Mouse (Mus musculus): Measurements from ENCODE around the gene Ube2j1. TPM values are rescaled to one million over a fixed set of nuclear protein-coding genes. Genes with fewer than 3 reads are reported as not detected.
A peak's percentile ranks its signal among the peaks of the same experiment; 100 is the strongest.

Gene Ube2j1
- total and polyA plus RNA-seq, 3 experiments = 64.3 to 122 (median 93.0) TPM

DNA sequence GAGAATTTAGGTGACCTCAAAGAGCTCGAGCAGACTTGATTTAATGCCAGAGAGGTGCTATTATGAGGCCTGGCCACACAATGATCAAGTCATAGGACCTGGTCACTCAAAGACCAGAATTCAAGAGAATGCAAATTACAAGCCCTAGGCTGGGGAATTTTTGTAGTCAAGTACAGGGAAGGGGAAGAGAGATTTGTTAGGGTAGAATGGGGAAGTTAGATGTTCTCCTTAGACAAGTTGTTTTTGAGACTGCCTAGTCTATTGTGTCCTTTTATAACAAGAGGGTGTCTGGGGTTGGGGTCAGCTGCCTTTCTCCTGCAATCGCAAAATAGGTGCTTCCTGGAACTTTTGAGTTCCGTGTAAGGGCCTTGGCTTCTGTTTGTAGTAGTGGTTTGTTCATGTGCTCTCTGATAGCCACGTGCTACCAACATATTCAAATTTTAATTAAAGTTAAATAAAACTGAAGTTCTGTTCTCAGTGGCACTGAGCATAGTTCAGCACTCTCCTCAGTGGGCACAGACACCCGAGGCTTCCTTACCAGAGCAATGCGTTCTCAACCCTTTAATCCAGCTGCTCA is 68.0 kb downstream of the Ube2j1 start:
- Histone ChIP-seq H3K4me1 (ENCODE audit: control insufficient read depth in 1 of 2, insufficient read depth in 2 of 2) (peaks cover 12 to 40% of the 10 kb centered on the region in 2 experiments), H3K9ac (ENCODE audit: insufficient read depth, low read depth) (no peak overlapping the region; the same call in 1 of the 2 replicates), H3K9me3 (replicated peaks; ENCODE audit: low read length) (peaks cover 6% of the 10 kb centered on the region), H3K4me3 (replicated peaks in 1 of 3; ENCODE audit: low read depth in 2 of 3, low read length in 2 of 3, poor library complexity in 1 of 3) (no peak overlapping the region), H3K27ac (ENCODE audit: insufficient read depth, low read depth) (peak overlapping the region; percentile 20; the same call in 1 of the 2 replicates), H3K36me3 (replicated peaks in 1 of 2; ENCODE audit: control insufficient read depth in 1 of 2, insufficient read depth in 1 of 2, low read length in 1 of 2) (no peaks in the 10 kb centered on the region), H3K4me2 (ENCODE audit: insufficient read depth, low read depth, poor library complexity, severe bottlenecking) (peak overlapping the region; percentile 6; the same call in 1 of the 2 replicates), H3K79me2 (replicated peaks; ENCODE audit: control insufficient read depth, extremely low read depth, insufficient read depth, poor library complexity, severe bottlenecking) (no peaks in the 10 kb centered on the region), H3K27me3 (replicated peaks) (no peaks in the 10 kb centered on the region)
- DNase-seq (ENCODE audit: extremely low read depth) = peak; percentile 46
- TF ChIP-seq MYC (IDR thresholded peaks at IDR 0.05; ENCODE audit: low read depth, low read length) (peak; percentile 80), CTCF (conservative IDR thresholded peaks at IDR 0.05 in 1 of 2, IDR thresholded peaks at IDR 0.05 in 1 of 2; ENCODE audit: low read depth in 2 of 2, low read length in 2 of 2) (no peak), ELF1 (IDR thresholded peaks at IDR 0.05; ENCODE audit: low read depth, low read length) (peak; percentile 41; the same call in 1 of the 2 replicates), ETS1 (conservative IDR thresholded peaks at IDR 0.05; ENCODE audit: low read depth, low read length) (peak; percentile 15; the same call in 1 of the 2 replicates), BHLHE40 (IDR thresholded peaks at IDR 0.05; ENCODE audit: low read depth, low read length) (peak; percentile 37; the same call in 1 of the 2 replicates), IRF4 (IDR thresholded peaks at IDR 0.05; ENCODE audit: low read depth, low read length) (peak; percentile 35; the same call in 1 of the 2 replicates), KAT2A (IDR thresholded peaks at IDR 0.05; ENCODE audit: insufficient replicate concordance, low read length) (no peak), MAX (IDR thresholded peaks at IDR 0.05; ENCODE audit: low read length) (peak; percentile 77; the same call in 1 of the 2 replicates), MEF2A (IDR thresholded peaks at IDR 0.05; ENCODE audit: borderline replicate concordance, low read depth, low read length) (0 out of 2 replicates have a peak, but pooled peaks have one; percentile 12), EP300 (IDR thresholded peaks at IDR 0.05; ENCODE audit: low read length) (peak; percentile 73), JUND (conservative IDR thresholded peaks at IDR 0.05; ENCODE audit: low read depth, low read length) (no peak), POLR2A (IDR thresholded peaks at IDR 0.05; ENCODE audit: low read depth, low read length) (no peak), SIN3A (IDR thresholded peaks at IDR 0.05; ENCODE audit: low read length) (no peak), E2F4 (IDR thresholded peaks at IDR 0.05; ENCODE audit: insufficient replicate concordance, low read depth, low read length) (no peak), MAFK (IDR thresholded peaks at IDR 0.05; ENCODE audit: insufficient replicate concordance, low read length) (no peak)
- dilution Hi-C loops (cut with MboI; ENCODE audit: extremely low pct_ligation_motif_present, extremely low pct_unique_long_range_greater_than_20kb, low sequenced_read_pairs) = no loop called here
- in situ Hi-C loops (cut with MboI; ENCODE audit: low pct_ligation_motif_present, low pct_unique_long_range_greater_than_20kb, low sequenced_read_pairs) = no loop called here

Other genes starting within 250 kb of the Ube2j1 start
- gene Lyrm2, start 231.2 kb upstream of the Ube2j1 start, total RNA-seq (2012; rRNA removed) = 47.5 TPM in 2 replicates
- gene Lyrm2, start 231.2 kb upstream of the Ube2j1 start, total RNA-seq (2014; rRNA removed) = 135 and 141 TPM in 2 replicates
- gene Lyrm2, start 231.2 kb upstream of the Ube2j1 start, polyA plus RNA-seq (2012; ENCODE audit: insufficient read length, low read depth) = 35.7 and 37.2 TPM in 2 replicates
- gene Ankrd6, start 80.6 kb upstream of the Ube2j1 start, total RNA-seq (2012; rRNA removed) = 1.4 and 2.1 TPM in 2 replicates
- gene Ankrd6, start 80.6 kb upstream of the Ube2j1 start, total RNA-seq (2014; rRNA removed) = 1.3 TPM in 2 replicates
- 1.5 and 1.6 TPM in 2 replicates for gene Ankrd6, start 80.6 kb upstream of the Ube2j1 start, polyA plus RNA-seq (2012; ENCODE audit: insufficient read length, low read depth)
- 0.76 and 1.4 TPM in 2 replicates for gene Rragd, start 48.4 kb upstream of the Ube2j1 start, total RNA-seq (2012; rRNA removed)
- gene Rragd, start 48.4 kb upstream of the Ube2j1 start, total RNA-seq (2014; rRNA removed) = 0.46 and 0.49 TPM in 2 replicates
- gene Rragd, start 48.4 kb upstream of the Ube2j1 start, polyA plus RNA-seq (2012; ENCODE audit: insufficient read length, low read depth) = 0.82 and 1.1 TPM in 2 replicates
- gene Gabrr2, start 31.6 kb downstream of the Ube2j1 start, total RNA-seq (2012; rRNA removed) = 0.17 and 0.42 TPM in 2 replicates
- not detected in 2 replicates for gene Gabrr2, start 31.6 kb downstream of the Ube2j1 start, total RNA-seq (2014; rRNA removed)
- gene Gabrr2, start 31.6 kb downstream of the Ube2j1 start, polyA plus RNA-seq (2012; ENCODE audit: insufficient read length, low read depth) = 0.31 and 0.59 TPM in 2 replicates
- 43.3 and 52.3 TPM in 2 replicates for gene Gabrr1, start 101.1 kb downstream of the Ube2j1 start, total RNA-seq (2012; rRNA removed)
- 76.9 and 82.0 TPM in 2 replicates for gene Gabrr1, start 101.1 kb downstream of the Ube2j1 start, total RNA-seq (2014; rRNA removed)
- gene Gabrr1, start 101.1 kb downstream of the Ube2j1 start, polyA plus RNA-seq (2012; ENCODE audit: insufficient read length, low read depth) = 112 and 114 TPM in 2 replicates
- gene Pm20d2, start 158.3 kb downstream of the Ube2j1 start, total RNA-seq (2012; rRNA removed) = 0.55 and 0.59 TPM in 2 replicates
- gene Pm20d2, start 158.3 kb downstream of the Ube2j1 start, total RNA-seq (2014; rRNA removed) = 0.22 and 0.32 TPM in 2 replicates
- 0.16 TPM in 1 of 2 replicates, not detected in the other for gene Pm20d2, start 158.3 kb downstream of the Ube2j1 start, polyA plus RNA-seq (2012; ENCODE audit: insufficient read length, low read depth)
- gene Srsf12, start 177.6 kb downstream of the Ube2j1 start, total RNA-seq (2012; rRNA removed) = not detected in 2 replicates
- gene Srsf12, start 177.6 kb downstream of the Ube2j1 start, total RNA-seq (2014; rRNA removed) = not detected in 2 replicates
- not detected in 2 replicates for gene Srsf12, start 177.6 kb downstream of the Ube2j1 start, polyA plus RNA-seq (2012; ENCODE audit: insufficient read length, low read depth)

All from CH12.LX (cell line).